Mouse (Mus musculus): ENCODE measurements around the gene Nr4a1.

Nr4a1 gene

GRCm38 (mm10) chr15:101316913-101317813 is 63.1 kb downstream of the Nr4a1 start:
- no peak for DNase-seq

GRCm38 (mm10) chr15:101317814-101318500 is 63.9 kb downstream of the Nr4a1 start:
- DNase-seq: no peak

- DNase-seq: peak in 1 of 2 experiments; percentile 18
These were observed 65.1 kb downstream of the Nr4a1 start for GRCm38 (mm10) chr15:101318889-101319765.

- no peak for DNase-seq
These were observed 66.0 kb downstream of the Nr4a1 start for GRCm38 (mm10) chr15:101320010-101320617.

- peak in 1 of 2 experiments; percentile 38 for DNase-seq
These were observed 66.6 kb downstream of the Nr4a1 start for GRCm38 (mm10) chr15:101320618-101321041.

GRCm38 (mm10) chr15:101321126-101321525 is 67.1 kb downstream of the Nr4a1 start:
- no peak for DNase-seq

- no peak for DNase-seq
These were observed 68.0 kb downstream of the Nr4a1 start for GRCm38 (mm10) chr15:101322106-101322505.

GRCm38 (mm10) chr15:101322640-101323039 is 68.6 kb downstream of the Nr4a1 start:
- no peak for DNase-seq

GRCm38 (mm10) chr15:101323511-101323910 is 69.4 kb downstream of the Nr4a1 start:
- DNase-seq: no peak

All from kidney, postnatal 4 days (tissue).